Mouse (Mus musculus) embryonic fibroblast, embryonic 13.5 days (primary cell): ENCODE measurements at regions not wholly inside any gene's neighbourhood (a gene's known extent, or its start where the extent isn't known, plus 50 kb on each side); places are given as distances from the start of the nearest gene placed in this dataset.

Source experiments
- CTCF ChIP-seq: IDR thresholded peaks from 2 replicates; pipeline ENCODE4 v1.5.1; 2011; ENCODE audit warnings: mild to moderate bottlenecking, control low read depth, low read length, moderate library complexity, borderline replicate concordance; ENCODE audit not compliant: insufficient read depth
- POLR2A ChIP-seq: IDR thresholded peaks from 2 replicates; pipeline ENCODE4 v1.6.1; 2011; ENCODE audit warnings: low read depth, mild to moderate bottlenecking, control low read depth, low read length, moderate library complexity

GRCm38 (mm10) chr1:75678279-75678678 lies 132.2 kb downstream of the Slc4a3 start:
- TF ChIP-seq POLR2A = no peak
- TF ChIP-seq CTCF = no peak
